Mouse (Mus musculus) spleen, postnatal 4 days (tissue): ENCODE results near the gene Opa3.
A peak's percentile ranks its signal among the peaks of the same experiment; 100 is the strongest.

Source experiments
- DNase-seq, 2 experiments: peaks; one replicate each; pipeline ENCODE4 v3.0.0; 2022; ENCODE audit warnings: low spot score in 2 of 2

The Opa3 gene

DNA sequence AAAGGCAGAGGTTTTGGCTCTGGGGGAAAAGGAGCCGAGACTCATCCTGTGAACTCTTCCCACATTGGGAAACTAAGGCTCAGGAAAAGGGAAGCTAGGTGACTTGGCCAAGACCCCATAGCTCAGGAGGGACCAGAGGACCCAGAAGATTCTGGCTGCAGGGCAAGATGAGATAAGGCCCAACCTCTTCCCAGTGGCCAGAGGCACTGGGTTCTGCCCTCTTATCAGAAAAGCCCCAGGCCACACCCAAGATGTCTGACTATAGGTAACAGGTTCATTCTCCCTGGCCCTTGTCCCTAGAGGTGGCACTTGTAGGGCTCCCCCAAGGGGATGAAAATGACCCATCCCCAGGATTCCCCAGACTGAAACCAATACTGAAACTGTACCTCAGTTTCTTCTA, 18.7 kb downstream of the Opa3 start:
- no peak for DNase-seq

DNA sequence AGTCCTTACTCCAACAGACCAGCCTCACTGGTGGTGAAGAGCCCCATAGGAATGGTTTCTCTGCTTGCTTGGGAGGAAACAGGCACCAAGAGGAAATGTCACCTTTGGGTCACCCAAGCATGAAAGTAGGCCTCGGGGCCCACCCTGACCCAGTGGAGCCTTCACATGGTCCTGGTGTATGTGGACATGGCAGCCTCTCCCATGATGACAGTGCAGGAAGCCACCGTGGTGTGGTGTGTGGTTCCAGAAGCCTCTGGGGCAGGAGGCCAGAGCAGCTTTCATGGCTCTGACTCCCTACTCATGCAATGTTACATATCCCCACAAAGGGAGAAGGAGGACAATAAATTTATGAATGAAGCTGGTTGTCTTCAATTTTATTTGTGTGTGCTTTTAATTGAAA, 19.4 kb downstream of the Opa3 start:
- no peak for DNase-seq

DNA sequence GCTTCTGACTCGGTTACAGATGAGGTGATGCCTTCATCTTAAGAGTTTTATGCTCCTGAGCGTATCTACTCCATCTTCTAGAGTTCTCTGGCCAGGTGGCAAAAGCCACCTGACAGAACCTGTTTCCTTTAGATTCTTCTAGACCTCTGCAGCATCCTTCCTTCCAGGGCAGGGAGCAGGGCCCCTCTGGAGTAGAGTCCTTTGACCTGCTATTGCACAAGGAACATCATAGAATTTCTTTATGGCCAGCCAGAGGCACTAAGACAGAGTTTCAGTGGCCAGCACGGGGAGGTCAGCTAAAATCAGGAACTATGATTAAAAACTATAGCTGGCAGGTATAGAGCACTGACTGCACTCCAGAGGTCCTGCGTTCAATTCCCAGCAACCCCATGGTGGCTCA, 23.9 kb downstream of the Opa3 start:
- DNase-seq, result no peak

DNA sequence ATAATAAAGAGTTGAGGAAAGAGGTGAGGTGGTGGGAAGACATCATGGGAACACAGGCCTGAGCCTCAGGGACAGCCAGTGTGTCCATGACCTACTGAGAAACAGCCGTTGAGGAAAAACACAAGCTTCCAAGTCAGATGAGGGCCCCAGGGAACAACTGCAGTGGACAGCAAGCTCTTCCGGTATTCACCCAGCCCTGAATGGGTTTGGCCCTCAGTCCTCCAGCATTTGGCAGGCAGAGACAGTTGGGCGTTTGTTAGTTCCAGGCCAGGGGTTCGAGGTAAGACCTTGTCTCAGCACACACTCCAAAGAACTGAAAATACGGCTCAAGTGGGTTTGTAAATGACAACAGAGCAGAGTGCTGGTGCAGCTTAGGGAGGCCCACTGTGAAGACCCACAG, 25.3 kb downstream of the Opa3 start:
- DNase-seq, result no peak

DNA sequence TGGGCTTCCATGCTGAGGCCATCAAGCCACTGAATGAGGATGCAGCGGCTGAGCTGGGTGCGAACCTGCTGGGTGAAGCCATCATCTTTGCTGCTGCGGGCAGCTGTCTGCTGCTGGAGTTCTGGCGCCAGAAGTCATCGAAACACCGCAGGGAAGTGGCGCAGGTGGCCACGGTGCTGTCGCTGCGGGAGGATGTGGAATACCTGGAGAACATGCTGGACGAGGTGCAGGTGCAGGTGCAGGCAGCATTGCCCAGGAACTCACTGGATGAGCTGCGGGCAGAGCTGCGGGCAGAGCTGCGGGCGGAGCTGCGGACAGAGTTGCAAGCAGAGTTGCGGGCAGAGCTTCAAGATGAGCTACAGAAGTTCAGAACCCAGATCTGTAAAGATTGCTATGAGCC, 27.3 kb downstream of the Opa3 start:
- no peak for DNase-seq

DNA sequence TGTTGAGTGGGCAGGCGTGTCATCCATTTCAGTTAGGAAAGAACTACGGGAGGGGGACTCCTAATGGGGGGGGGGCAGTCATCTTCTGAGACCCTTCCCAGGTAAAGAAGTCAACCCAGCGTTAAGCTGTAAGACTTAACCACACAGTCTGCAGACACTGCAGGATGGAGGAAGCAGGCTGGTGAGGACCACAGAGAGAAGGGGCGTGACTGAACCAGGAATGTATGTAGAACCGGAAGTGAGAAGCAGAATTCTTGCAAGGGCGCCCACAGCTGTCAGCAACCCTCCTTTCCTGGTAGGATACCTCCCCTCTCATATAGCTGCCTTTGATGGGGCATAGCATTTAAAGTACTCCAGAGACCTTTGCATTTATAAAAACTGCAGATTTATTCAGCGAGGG, 28.4 kb downstream of the Opa3 start:
- no peak for DNase-seq

DNA sequence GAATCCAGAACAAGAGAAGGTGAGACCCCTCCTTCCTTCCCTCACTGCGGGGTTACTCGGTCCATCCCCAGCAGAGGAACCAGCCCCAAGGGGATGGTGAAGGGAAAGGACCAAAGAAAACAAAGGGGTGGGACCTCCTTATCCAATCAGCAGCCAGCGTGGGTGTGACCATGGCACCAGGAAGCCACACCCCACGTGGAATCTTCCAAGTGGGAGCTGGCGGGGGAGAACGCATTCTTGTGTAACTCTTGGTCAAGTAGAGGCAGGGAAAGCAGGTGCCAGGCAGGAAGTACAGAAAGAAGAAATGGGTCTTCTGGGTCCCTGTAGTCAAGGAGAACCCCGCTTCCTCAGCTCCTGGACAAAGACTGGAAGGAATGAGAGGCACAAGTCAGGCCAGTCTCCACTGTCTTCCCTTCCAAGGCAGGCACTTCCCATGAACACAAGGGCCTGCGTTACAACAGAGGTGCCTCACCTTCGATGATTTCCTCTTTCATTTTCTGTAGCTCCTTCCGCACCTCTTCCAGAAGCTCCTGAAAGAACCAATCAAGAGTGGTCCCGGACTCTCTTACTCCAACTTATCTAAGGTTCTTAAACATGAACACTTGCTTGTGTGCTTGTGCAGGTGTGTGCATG, 29.4 kb downstream of the Opa3 start:
- DNase-seq, result peak; percentile 84 to 87

DNA sequence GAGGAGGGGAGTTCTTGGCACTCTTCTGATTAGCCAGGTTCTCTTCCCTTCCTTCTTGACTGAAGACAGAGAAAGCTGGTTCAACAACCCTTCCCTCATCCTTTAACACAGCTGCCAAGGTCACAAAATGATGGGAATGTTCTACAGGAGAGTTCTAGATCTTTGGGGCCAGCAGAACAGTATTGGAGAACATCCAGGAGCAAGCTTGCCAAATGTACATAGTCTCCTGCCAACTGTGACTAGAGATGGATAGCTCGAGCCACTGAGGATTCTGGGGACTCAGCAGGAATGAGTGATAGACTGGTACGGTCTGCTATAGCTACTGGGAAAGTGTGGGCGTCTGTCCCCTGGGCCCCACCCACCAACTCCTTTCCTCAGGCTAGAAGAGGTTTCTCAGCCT, 30.2 kb downstream of the Opa3 start:
- DNase-seq, result no peak

DNA sequence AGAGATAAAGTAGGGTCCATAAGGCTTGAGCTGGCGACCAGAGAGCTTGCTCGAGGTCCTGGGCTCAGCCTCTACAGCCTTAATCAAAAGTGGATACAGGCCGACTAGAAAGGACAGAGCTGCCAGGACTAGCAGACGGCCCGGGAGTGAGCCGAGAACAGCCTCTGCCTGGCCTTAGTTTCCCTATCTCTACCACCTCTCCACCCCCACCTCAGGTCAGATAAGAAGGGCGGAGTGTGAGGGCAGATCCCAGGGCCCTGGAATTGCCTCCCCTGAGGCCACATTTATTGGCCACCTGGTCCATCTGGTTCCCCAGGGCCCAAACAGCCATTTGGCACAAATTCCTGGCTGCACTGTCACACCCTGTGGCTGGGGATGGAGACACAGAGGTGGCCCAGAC, 37.0 kb downstream of the Opa3 start:
- no peak for DNase-seq

DNA sequence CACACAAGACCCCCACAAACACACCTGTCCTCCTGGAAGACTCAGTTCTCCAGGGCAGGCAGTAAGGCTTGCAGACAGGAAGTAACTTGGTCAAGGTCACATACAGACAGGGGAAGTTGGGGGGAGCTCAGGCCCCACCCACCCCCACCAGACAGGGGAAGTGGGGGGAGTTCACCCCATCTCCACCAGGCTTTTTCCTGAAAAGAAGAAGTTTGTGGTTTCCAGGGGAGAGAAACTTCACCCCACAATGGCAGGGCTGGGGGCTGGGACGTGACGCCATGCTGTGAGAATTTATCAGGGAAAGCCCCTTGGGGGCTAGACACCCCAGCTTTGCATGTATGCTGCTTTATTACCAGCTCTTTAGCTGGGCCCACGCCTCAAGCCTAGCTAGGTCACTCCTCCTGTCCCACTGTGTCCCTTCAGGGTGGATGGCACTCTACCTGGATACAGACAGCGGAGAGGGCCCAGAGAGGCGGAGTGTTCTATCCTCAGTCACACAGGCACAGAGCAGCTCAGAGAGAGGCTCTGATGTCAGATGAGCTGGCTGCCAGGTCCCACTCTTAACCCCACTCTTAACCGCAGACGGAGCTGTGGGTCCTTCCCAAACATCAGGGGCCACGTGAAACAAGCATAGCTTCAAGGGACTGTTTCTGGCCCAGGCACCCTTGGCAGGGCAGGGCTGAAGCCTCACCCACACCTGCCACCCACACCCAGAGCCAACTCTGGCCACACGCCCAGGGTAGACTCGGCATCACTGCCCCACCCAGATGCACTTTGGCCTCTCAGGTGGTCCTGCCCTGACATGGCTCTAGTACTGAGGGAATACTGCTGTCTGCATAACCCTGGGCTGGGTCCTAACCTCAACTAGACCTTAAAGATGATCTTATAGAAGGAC, 38.0 kb downstream of the Opa3 start:
- peak; percentile 68 to 77 for DNase-seq

DNA sequence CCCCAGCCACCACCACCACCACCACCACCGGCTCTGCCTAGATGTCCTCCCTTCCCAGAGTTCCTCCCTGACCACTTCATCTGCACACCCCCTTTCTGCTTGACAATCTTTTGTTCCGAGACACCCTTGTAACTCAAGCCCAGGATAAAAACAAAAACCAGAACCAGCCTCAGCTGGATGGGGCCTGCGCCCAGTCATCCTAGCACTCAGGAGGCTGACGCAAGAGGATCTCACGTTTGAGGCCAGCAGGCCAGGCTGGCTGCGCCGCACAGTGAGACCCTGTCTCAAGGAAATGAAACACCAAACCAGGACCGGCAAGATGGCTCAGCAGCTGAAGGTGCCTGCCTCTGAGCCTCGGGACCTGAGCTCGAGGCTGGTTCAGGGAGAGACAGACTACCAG, 38.9 kb downstream of the Opa3 start:
- DNase-seq, result no peak

DNA sequence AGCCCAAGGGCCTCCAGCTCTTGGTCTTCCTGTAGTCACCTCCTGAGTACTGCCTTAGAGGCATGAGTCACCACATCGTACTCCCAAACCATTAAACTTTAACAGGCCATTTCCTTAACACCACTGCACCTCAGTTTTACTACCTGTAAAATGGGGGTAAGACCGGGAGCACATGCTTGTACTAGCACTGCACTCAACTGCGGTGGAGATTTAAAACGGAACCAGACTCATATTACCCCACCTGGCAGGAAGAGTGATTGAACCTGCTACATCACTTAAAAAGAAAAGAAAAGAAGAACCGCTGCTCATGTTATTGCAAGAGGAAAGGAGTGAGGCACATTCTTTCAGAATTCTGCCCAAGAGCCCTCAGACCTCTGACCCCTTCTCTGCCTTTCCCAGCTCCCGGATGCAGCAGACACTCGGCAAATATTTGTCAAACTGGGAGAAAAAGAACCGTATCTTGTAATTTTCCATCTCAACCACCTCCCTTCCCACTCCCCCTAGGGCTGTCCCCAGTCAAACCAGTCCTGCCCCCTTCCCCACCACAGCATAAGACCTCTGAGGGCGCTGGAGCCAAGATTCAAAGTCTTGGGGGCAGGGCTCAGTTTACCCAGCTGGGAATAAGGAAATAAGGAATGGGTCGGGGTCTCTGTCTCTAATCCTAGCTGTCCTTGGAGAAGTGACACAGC, 41.0 kb downstream of the Opa3 start:
- DNase-seq, result no peak

DNA sequence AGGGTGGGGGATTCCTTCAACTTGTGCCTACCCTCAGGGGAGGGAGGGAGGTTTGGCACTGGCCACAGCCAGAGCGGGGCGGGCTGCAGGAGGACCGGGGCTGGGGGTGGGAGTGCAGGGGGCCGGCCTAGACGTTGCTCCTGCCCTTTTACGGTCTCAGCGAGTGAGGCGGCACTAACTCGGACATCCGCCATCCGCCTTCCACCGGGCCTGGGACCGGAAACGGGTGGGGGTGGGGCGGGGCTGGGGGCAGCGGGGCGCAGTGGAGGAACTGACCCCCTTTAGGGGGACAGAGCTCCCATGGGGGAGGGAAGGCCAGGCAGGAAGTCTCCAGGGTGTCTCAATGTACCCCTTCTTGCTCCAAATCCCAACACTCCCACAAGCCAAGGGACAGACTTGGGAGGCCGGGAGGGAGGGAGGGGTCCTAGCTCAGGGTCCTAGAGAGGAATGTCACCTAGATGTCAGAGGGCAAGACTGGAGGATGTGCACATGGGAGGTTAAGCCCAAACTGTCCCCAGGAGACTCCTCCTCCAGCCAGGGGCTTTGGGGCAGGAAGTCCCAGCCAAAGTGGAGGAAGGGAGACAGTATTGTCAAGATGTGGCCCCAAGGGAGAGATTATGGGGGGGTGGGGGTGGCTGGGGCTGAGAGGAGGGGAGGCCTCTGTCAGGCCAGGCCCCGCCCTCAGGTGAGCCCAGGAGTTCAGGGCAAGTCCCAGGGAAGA, 41.7 kb downstream of the Opa3 start:
- DNase-seq, result peak in 1 of 2 experiments; percentile 61

DNA sequence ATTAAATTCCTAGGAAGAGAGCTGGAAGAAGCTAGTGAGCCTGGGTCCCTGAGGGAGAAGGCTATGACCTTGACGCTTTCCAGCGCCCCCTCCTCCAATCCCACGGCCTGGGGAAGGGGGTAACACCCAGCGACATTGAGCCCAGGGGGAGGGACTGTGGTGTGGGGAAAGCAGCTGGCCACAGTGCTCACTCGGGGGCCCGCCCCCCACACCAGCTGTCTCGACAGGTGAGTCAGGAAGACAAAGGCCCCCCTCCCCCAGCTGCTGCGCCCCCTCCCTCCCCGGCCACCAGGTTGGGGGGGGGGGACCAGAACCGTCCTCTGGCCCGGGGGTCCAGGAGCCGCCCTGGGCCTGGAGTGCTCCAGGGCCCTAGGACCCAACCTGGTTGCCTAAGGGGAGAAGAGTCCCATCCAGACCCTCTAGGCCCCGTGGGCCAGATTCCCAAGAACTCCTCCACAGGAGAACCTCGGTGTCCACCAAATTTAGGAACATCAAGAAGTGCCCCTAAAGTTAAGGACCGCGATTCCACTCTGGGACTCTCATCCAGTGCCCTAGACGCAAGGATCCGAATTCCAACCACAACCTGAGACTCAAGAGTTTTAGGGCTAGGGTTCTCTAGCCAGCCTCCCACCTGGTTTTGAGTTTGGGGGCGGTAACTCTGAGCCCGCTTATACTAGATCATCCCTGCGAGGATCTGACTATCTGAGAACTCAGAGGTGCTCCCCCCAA, 42.5 kb downstream of the Opa3 start:
- DNase-seq, result no peak

DNA sequence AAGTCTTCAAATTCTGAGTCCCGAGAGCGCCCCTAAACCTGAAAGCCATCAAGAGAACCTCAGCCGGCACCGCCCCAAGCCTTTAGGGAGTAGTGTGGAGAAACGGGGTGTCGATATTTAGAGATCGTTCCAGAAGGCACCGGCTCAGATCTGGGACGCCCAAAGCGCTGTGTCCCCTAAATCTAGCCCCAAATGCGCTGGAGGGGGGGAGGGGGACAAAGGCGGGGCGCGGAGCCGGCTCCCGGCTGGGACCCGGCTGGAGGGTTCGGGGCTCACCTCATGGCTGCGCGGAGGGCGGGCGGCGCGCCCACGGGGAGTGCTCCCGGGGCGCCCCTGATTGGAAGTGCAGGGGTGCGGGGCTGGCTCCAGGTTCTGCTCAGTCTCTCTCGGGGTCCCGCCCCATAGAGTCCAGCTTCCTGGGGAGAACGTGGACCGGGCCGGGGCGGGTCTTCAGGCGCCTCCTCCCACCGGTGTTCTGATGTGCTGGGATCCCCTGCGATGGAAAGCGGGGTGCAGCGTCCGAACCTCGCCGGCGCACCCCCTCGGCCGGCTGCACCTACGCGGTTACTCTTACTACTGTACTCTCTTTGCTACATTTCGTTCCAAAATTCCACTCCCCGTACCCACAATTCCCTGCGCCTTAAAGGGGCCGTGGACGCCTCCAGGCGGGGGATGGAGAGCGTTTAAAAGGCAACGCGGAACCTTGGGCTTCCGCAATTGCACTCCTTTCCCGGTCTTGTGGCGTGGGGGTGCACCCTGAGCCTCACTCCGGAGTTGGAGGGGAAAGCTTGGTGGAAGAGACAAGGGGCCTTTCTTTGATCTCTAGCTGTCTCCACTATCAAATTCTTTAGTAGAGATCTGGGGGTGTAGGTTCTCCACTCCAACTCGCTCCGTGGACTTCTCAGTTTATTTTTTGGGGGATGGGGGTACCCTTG, 43.4 kb downstream of the Opa3 start, which contains the start of gene Vasp:
TSS of gene Vasp (minus strand) at position 580 of the 935 bp plus-strand sequence.
- peak; percentile 85 to 89 for DNase-seq

DNA sequence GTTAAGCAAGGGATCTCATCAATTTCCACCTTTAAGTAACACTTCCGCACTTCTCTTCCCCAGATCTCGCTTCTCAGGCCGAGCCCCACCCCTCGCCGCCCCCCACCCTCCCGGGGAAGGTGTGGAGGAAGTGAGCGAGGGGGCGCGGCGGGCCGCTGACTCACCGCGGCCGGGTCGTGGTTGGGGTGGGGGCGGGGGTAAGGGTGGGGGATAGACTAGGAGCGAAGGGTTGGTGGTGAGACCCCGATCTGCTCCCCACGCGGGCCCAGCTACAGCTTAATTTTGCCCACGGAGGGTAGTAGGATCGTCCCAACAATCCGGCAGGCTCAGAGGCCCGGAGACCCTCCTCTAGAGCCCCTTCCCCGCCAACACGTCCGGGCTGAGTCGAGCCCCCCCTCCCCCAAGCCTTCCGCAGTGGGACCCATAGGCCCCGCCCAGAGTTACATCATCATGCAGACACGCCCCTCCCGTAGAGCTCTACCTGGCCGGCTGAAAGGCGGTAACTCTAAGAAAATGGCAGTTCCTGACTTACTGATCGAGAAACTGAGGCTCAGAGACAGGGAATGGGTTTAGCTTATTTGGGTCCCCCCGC, 44.1 kb downstream of the Opa3 start:
- DNase-seq, result peak; percentile 80 to 90

DNA sequence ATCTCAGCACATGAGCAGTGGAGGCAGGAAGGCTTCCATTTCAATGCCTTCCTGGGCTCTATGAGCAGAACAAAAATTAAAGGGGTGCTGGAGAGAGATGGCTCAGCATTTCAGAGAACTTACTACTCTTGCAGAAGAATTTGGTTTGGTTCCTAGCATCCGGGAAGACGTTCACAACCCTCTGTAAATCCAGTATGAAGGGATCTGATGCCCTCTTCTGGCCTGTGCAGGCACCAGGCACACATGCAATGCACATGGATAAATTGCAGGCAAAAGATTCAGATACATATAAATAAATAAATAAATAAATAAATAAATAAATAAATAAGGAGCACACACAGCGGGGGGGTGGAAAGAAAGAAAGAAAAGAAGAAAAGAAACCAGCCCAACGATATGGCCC, 48.1 kb downstream of the Opa3 start:
- DNase-seq, result no peak

DNA sequence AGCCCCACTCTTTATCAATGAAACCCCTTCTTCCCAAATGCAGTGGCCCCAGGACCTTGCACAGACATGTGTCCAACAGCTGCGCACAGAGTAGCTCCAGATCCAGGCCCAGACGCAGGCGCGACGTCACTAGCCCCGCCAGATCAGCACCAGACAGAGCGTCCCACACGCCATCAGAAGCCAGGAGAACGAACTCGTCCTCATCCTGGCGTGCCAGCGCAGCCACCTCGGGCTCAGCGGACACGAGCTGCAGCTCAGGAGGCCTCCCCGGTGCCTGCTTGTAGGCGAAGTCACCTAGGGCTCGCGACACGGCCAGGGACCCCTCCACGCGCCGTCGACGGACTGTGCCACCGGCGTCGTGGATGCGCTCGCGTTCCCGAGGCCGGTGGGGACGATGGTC, 50.9 kb downstream of the Opa3 start:
- peak in 1 of 2 experiments; percentile 67 for DNase-seq

DNA sequence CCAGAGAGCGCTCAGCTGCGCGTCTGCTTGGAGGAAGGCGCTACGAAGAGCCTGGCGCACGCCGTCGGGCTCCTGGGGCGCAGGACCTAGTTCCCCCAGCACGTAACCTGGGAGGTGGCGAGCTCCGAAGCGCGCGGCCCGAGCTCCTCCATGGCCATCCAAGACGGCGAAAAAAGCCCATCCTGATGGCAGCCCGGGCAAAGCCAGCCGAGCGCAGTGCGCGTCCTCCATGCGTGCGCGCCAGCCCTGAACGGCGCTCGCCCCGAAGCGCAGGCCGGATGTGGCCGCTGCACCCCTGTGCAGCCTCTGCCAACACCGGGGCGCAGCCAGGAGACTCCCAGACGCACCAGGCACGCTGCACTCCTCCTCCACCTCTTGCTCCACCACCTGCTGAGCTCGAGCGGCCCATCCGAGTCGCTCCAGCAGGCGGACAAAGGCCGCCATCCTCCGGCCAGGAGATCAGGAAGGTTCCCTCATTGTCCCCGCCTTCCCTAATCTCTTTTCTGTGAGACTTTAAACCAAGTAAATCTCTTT, 51.5 kb downstream of the Opa3 start, which contains the start of gene Ppm1n:
TSS of gene Ppm1n (minus strand) at position 484 of the 534 bp plus-strand sequence.
- peak in 1 of 2 experiments; percentile 65 for DNase-seq
